Mouse (Mus musculus): ENCODE measurements around the gene Acadl. TPM values are rescaled to one million over a fixed set of nuclear protein-coding genes. Genes with fewer than 3 reads are reported as not detected.

Gene Acadl
- polyA plus RNA-seq, 1 experiment from 2014 or later = 392 TPM

GRCm38 (mm10) chr1:66896125-66896524 lies 33.0 kb upstream of the Acadl start:
- Histone ChIP-seq H3K4me3 (ENCODE audit: low read depth, low read length) (no peak overlapping the region), H3K4me1 (ENCODE audit: insufficient read depth) (peaks cover under 1% of the 10 kb centered on the region), H3K27me3 (ENCODE audit: insufficient read depth, low read length) (no peaks in the 10 kb centered on the region), H3K9me3 (ENCODE audit: low read length) (no peaks in the 10 kb centered on the region), H3K9ac (replicated peaks) (no peak overlapping the region), H3K27ac (ENCODE audit: low read depth) (no peak overlapping the region), H3K36me3 (replicated peaks; ENCODE audit: insufficient read depth, low read length) (no peaks in the 10 kb centered on the region), H3K4me2 (ENCODE audit: low read depth, low read length) (peak overlapping the region; percentile 55)
- DNase-seq (no peak), ATAC-seq (peak; percentile 70)
- TF ChIP-seq CTCF (IDR thresholded peaks at IDR 0.05; ENCODE audit: low read depth) (peak; percentile 39; the same call in 1 of the 2 replicates), EP300 (IDR thresholded peaks at IDR 0.05; ENCODE audit: low read depth) (no peak)
- 19% methylated on average over 5 of the region's 5 CpGs for WGBS (ENCODE audit: insufficient replicate concordance)

GRCm38 (mm10) chr1:66895837-66896118 lies 32.7 kb upstream of the Acadl start:
- H3K4me2 ChIP-seq (ENCODE audit: low read depth, low read length) = peak overlapping the region; percentile 55
- no peak overlapping the region for H3K4me3 ChIP-seq (ENCODE audit: low read depth, low read length)

GRCm38 (mm10) chr1:66895093-66895836 lies 32.2 kb upstream of the Acadl start:
- H3K9me3 ChIP-seq (ENCODE audit: low read length) = no peaks in the 10 kb centered on the region
- ATAC-seq = peak; percentile 81

More at GRCm38 (mm10) chr1:66895837-66896118, 32.7 kb upstream of the Acadl start:
- Histone ChIP-seq H3K9me3 (ENCODE audit: low read length) (no peaks in the 10 kb centered on the region), H3K9ac (replicated peaks) (no peak overlapping the region), H3K27ac (ENCODE audit: low read depth) (peak overlapping the region; percentile 53; the same call in 1 of the 2 replicates), H3K27me3 (ENCODE audit: insufficient read depth, low read length) (no peaks in the 10 kb centered on the region), H3K36me3 (replicated peaks; ENCODE audit: insufficient read depth, low read length) (no peaks in the 10 kb centered on the region), H3K4me1 (ENCODE audit: insufficient read depth) (no peaks in the 10 kb centered on the region; the same call in 1 of the 2 replicates)
- DNase-seq (peak; percentile 54), ATAC-seq (peak; percentile 91)
- peak; percentile 76 for TF ChIP-seq CTCF (IDR thresholded peaks at IDR 0.05; ENCODE audit: low read depth)
- TF ChIP-seq EP300 (IDR thresholded peaks at IDR 0.05; ENCODE audit: low read depth) = no peak

GRCm38 (mm10) chr1:66887175-66887574 lies 24.1 kb upstream of the Acadl start:
- Histone ChIP-seq H3K9ac (replicated peaks) (no peak overlapping the region), H3K9me3 (ENCODE audit: low read length) (no peaks in the 10 kb centered on the region), H3K27ac (ENCODE audit: low read depth) (no peak overlapping the region), H3K4me1 (ENCODE audit: insufficient read depth) (no peaks in the 10 kb centered on the region), H3K27me3 (ENCODE audit: insufficient read depth, low read length) (no peaks in the 10 kb centered on the region), H3K36me3 (replicated peaks; ENCODE audit: insufficient read depth, low read length) (no peaks in the 10 kb centered on the region), H3K4me3 (ENCODE audit: low read depth, low read length) (no peak overlapping the region), H3K4me2 (ENCODE audit: low read depth, low read length) (no peak overlapping the region)
- ATAC-seq (no peak), DNase-seq (no peak)
- 81% methylated on average over 1 of the region's 1 CpGs for whole genome bisulfite sequencing (ENCODE audit: insufficient replicate concordance)
- TF ChIP-seq EP300 (IDR thresholded peaks at IDR 0.05; ENCODE audit: low read depth) (no peak), CTCF (IDR thresholded peaks at IDR 0.05; ENCODE audit: low read depth) (no peak)

More at GRCm38 (mm10) chr1:66895093-66895836, 32.2 kb upstream of the Acadl start:
- Histone ChIP-seq H3K36me3 (replicated peaks; ENCODE audit: insufficient read depth, low read length) (no peaks in the 10 kb centered on the region), H3K4me3 (ENCODE audit: low read depth, low read length) (no peak overlapping the region), H3K4me1 (ENCODE audit: insufficient read depth) (no peaks in the 10 kb centered on the region), H3K27ac (ENCODE audit: low read depth) (peak overlapping the region; percentile 53), H3K4me2 (ENCODE audit: low read depth, low read length) (peak overlapping the region; percentile 55), H3K9ac (replicated peaks) (no peak overlapping the region; the same call in 1 of the 2 replicates), H3K27me3 (ENCODE audit: insufficient read depth, low read length) (no peaks in the 10 kb centered on the region)
- 48% methylated on average over 6 of the region's 6 CpGs for WGBS (ENCODE audit: insufficient replicate concordance)
- peak; percentile 21 for DNase-seq
- TF ChIP-seq EP300 (IDR thresholded peaks at IDR 0.05; ENCODE audit: low read depth) (peak; percentile 30; the same call in 1 of the 2 replicates), CTCF (IDR thresholded peaks at IDR 0.05; ENCODE audit: low read depth) (no peak)

GRCm38 (mm10) chr1:66880217-66880616 lies 17.1 kb upstream of the Acadl start:
- H3K9me3 ChIP-seq (ENCODE audit: low read length) = no peaks in the 10 kb centered on the region
- no peaks in the 10 kb centered on the region for H3K27me3 ChIP-seq (ENCODE audit: insufficient read depth, low read length)
- no peak overlapping the region for H3K4me3 ChIP-seq (ENCODE audit: low read depth, low read length)
- no peak overlapping the region for H3K4me2 ChIP-seq (ENCODE audit: low read depth, low read length)
- no peak overlapping the region for H3K27ac ChIP-seq (ENCODE audit: low read depth)
- TF ChIP-seq EP300 (IDR thresholded peaks at IDR 0.05; ENCODE audit: low read depth) (no peak), CTCF (IDR thresholded peaks at IDR 0.05; ENCODE audit: low read depth) (no peak)
- H3K36me3 ChIP-seq (replicated peaks; ENCODE audit: insufficient read depth, low read length) = no peaks in the 10 kb centered on the region
- DNase-seq (no peak), ATAC-seq (no peak)
- 77% methylated on average over 2 of the region's 2 CpGs for WGBS (ENCODE audit: insufficient replicate concordance)
- H3K9ac ChIP-seq (replicated peaks) = no peak overlapping the region
- no peaks in the 10 kb centered on the region for H3K4me1 ChIP-seq (ENCODE audit: insufficient read depth)

GRCm38 (mm10) chr1:66874740-66875139 lies 11.7 kb upstream of the Acadl start:
- WGBS (ENCODE audit: insufficient replicate concordance) = 80% methylated on average over 6 of the region's 6 CpGs
- Histone ChIP-seq H3K27me3 (ENCODE audit: insufficient read depth, low read length) (no peaks in the 10 kb centered on the region), H3K4me2 (ENCODE audit: low read depth, low read length) (no peak overlapping the region), H3K9ac (replicated peaks) (no peak overlapping the region), H3K27ac (ENCODE audit: low read depth) (no peak overlapping the region), H3K4me1 (ENCODE audit: insufficient read depth) (peaks cover 3% of the 10 kb centered on the region; the same call in 1 of the 2 replicates), H3K9me3 (ENCODE audit: low read length) (no peaks in the 10 kb centered on the region), H3K36me3 (replicated peaks; ENCODE audit: insufficient read depth, low read length) (no peaks in the 10 kb centered on the region), H3K4me3 (ENCODE audit: low read depth, low read length) (no peak overlapping the region)
- no peak for ATAC-seq
- TF ChIP-seq EP300 (IDR thresholded peaks at IDR 0.05; ENCODE audit: low read depth) (no peak), CTCF (IDR thresholded peaks at IDR 0.05; ENCODE audit: low read depth) (no peak)
- DNase-seq = no peak
